Mouse (Mus musculus) lung, postnatal 0 days (tissue): ENCODE data around the gene Myh14. TPM values are rescaled to one million over a fixed set of nuclear protein-coding genes. Genes with fewer than 3 reads are reported as not detected.
A peak's percentile ranks its signal among the peaks of the same experiment; 100 is the strongest.

Experiments
- ATAC-seq: fragments of 200-750 bp; cut with Nextera tagmentation; 2 replicates; pipeline ENCODE4 v1.8.0; 2017; ENCODE audit warnings: moderate library complexity
- DNase-seq: peaks from one replicate; pipeline ENCODE4 v3.0.0-alpha.2; 2016; ENCODE audit warnings: low spot score
- H3K27ac ChIP-seq: fragments of 300-500 bp; sonication (generic); 2 replicates; pipeline ENCODE4 v1.5.1; 2014; ENCODE audit warnings: antibody characterized with exemption, mild to moderate bottlenecking, low read length, mixed read lengths
- H3K27me3 ChIP-seq: fragments of 300-500 bp; sonication (generic); replicated peaks from 2 replicates; pipeline ENCODE4 v1.6.1; 2014; ENCODE audit warnings: low read length, mixed read lengths; ENCODE audit not compliant: insufficient read depth
- H3K36me3 ChIP-seq: fragments of 300-500 bp; sonication (generic); 2 replicates; pipeline ENCODE4 v1.6.1; 2014; ENCODE audit warnings: low read length, mixed read lengths; ENCODE audit not compliant: insufficient read depth
- H3K4me1 ChIP-seq: fragments of 300-500 bp; sonication (generic); 2 replicates; pipeline ENCODE4 v1.6.1; 2014; ENCODE audit warnings: antibody characterized with exemption, low read depth, low read length, mixed read lengths; ENCODE audit not compliant: insufficient read depth
- H3K4me2 ChIP-seq: fragments of 300-500 bp; sonication (generic); replicated peaks from 2 replicates; pipeline ENCODE4 v1.6.1; 2014; ENCODE audit warnings: low read depth, mild to moderate bottlenecking, low read length, moderate library complexity, mixed read lengths
- H3K4me3 ChIP-seq: fragments of 300-500 bp; sonication (generic); 2 replicates; pipeline ENCODE4 v1.5.1; 2014; ENCODE audit warnings: low read depth, low read length
- H3K9ac ChIP-seq: fragments of 300-500 bp; sonication (generic); replicated peaks from 2 replicates; pipeline ENCODE4 v1.6.1; 2014; ENCODE audit warnings: low read depth, mild to moderate bottlenecking
- H3K9me3 ChIP-seq: fragments of 300-500 bp; sonication (generic); 2 replicates; pipeline ENCODE4 v1.6.1; 2016; ENCODE audit warnings: low read length, mixed read lengths
- CTCF ChIP-seq: IDR thresholded peaks from 2 replicates; pipeline ENCODE4 v1.5.1; 2016; ENCODE audit warnings: antibody characterized with exemption, mild to moderate bottlenecking
- EP300 ChIP-seq: IDR thresholded peaks from 2 replicates; pipeline ENCODE4 v1.6.1; 2016; ENCODE audit warnings: antibody characterized with exemption, mild to moderate bottlenecking, control low read depth
- WGBS: fragments of 180-500 bp; shearing (Covaris S2); extraction: QIAGEN DNeasy Blood & Tissue Kit; methylation state at CpG from one replicate; pipeline ENCODE4 v1.1.7; 2014; 5-methylcytosine and 5-hydroxymethylcytosine counted together
- polyA plus RNA-seq: library from polyadenylated mRNA; unstranded; fragments of >200 nt; fragmentation: Nextera tagmentation; extraction: Ambion mirVana; gene quantifications from 2 replicates; pipeline ENCODE4 v1.2.1, GENCODE M21; 2015

The Myh14 gene
- polyA plus RNA-seq, 1 experiment from 2014 or later: 215 TPM

- ATAC-seq (peak; percentile 36; the same call in 1 of the 2 replicates), DNase-seq (peak; percentile 88)
Measured at GRCm38 (mm10) chr7:44560435-44561400, 109.9 kb downstream of the Myh14 start.

DNA sequence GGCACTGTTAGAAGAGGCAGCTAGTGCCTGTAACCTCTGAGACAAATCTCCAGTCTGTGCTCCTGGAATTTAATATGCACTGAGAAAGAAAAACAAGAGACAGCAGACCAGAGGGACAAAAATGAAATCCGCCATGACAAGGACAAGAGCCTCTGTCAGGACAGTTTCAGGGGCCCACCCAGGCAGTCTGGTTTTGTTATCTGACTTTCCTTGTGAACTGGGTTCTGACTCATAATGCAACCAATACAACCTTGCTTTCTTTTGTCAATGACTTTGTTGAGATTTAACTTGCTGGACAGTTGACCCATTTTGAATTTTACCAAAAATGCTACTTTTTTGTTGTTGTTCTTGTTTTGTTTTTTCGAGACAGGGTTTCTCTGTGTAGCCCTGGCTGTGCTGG lies 113.0 kb downstream of the Myh14 start:
- no peak overlapping the region for H3K9ac ChIP-seq
- H3K4me1 ChIP-seq: peaks cover 6% of the 10 kb centered on the region; the same call in 1 of the 2 replicates
- H3K9me3 ChIP-seq: no peaks in the 10 kb centered on the region
- TF ChIP-seq EP300: no peak
- TF ChIP-seq CTCF: no peak
- H3K36me3 ChIP-seq: no peaks in the 10 kb centered on the region
- no peak overlapping the region for H3K4me2 ChIP-seq
- no peaks in the 10 kb centered on the region for H3K27me3 ChIP-seq
- DNase-seq: no peak
- no peak overlapping the region for H3K4me3 ChIP-seq
- no peak for ATAC-seq
- H3K27ac ChIP-seq: no peak overlapping the region
- WGBS: 59% methylated on average over 2 of the region's 2 CpGs

More at GRCm38 (mm10) chr7:44560435-44561400, 109.9 kb downstream of the Myh14 start:
- 53% methylated on average over 18 of the region's 18 CpGs for WGBS
- Histone ChIP-seq H3K27ac (no peak overlapping the region), H3K27me3 (no peaks in the 10 kb centered on the region), H3K9me3 (no peaks in the 10 kb centered on the region), H3K9ac (no peak overlapping the region), H3K36me3 (no peaks in the 10 kb centered on the region), H3K4me1 (no peaks in the 10 kb centered on the region), H3K4me3 (no peak overlapping the region), H3K4me2 (no peak overlapping the region)
- TF ChIP-seq EP300 (0 out of 2 replicates have a peak, but pooled peaks have one; percentile 13), CTCF (peak; percentile 89)

Other genes with a start within 250 kb of the Myh14 start
- gene Lrrc4b, start 241.8 kb downstream of the Myh14 start, polyA plus RNA-seq: 0.51 and 0.76 TPM in 2 replicates
- not detected in 2 replicates for gene Aspdh, start 205.5 kb downstream of the Myh14 start, polyA plus RNA-seq
- 93.7 and 110 TPM in 2 replicates for gene Josd2, start 202.9 kb downstream of the Myh14 start, polyA plus RNA-seq
- gene Emc10, start 174.3 kb downstream of the Myh14 start, polyA plus RNA-seq: 59.3 and 69.2 TPM in 2 replicates
- 11.4 and 12.0 TPM in 2 replicates for gene Fam71e1, start 174.3 kb downstream of the Myh14 start, polyA plus RNA-seq
- 0.37 and 0.46 TPM in 2 replicates for gene Mybpc2, start 146.2 kb downstream of the Myh14 start, polyA plus RNA-seq
- gene Spib, start 138.8 kb downstream of the Myh14 start, polyA plus RNA-seq: 0.72 and 1.2 TPM in 2 replicates
- 13.5 and 17.5 TPM in 2 replicates for gene Pold1, start 122.0 kb downstream of the Myh14 start, polyA plus RNA-seq
- gene Nr1h2, start 116.9 kb downstream of the Myh14 start, polyA plus RNA-seq: 74.8 and 84.3 TPM in 2 replicates
- 824 and 832 TPM in 2 replicates for gene Napsa, start 98.5 kb downstream of the Myh14 start, polyA plus RNA-seq
- gene Kcnc3, start 80.2 kb downstream of the Myh14 start, polyA plus RNA-seq: 3.8 TPM in 2 replicates
- not detected in 2 replicates for gene Izumo2, start 37.9 kb upstream of the Myh14 start, polyA plus RNA-seq
- gene Vrk3, start 77.6 kb upstream of the Myh14 start, polyA plus RNA-seq: 45.1 and 48.3 TPM in 2 replicates
- gene Zfp473, start 80.2 kb upstream of the Myh14 start, polyA plus RNA-seq: 0.31 and 0.38 TPM in 2 replicates
- 22.7 and 23.8 TPM in 2 replicates for gene Nup62, start 145.2 kb upstream of the Myh14 start, polyA plus RNA-seq
- 1.9 and 2.3 TPM in 2 replicates for gene Il4i1, start 145.5 kb upstream of the Myh14 start, polyA plus RNA-seq
- 6.0 and 6.1 TPM in 2 replicates for gene Atf5, start 145.8 kb upstream of the Myh14 start, polyA plus RNA-seq
- 84.0 and 89.4 TPM in 2 replicates for gene Akt1s1, start 178.1 kb upstream of the Myh14 start, polyA plus RNA-seq
- gene Tbc1d17, start 178.2 kb upstream of the Myh14 start, polyA plus RNA-seq: 73.2 and 84.0 TPM in 2 replicates
- 39.7 and 41.3 TPM in 2 replicates for gene Pnkp, start 186.3 kb upstream of the Myh14 start, polyA plus RNA-seq
- 276 and 288 TPM in 2 replicates for gene Ptov1, start 198.9 kb upstream of the Myh14 start, polyA plus RNA-seq
- gene Med25, start 221.9 kb upstream of the Myh14 start, polyA plus RNA-seq: 54.2 and 62.5 TPM in 2 replicates
- 15.1 and 18.3 TPM in 2 replicates for gene Fuz, start 225.2 kb upstream of the Myh14 start, polyA plus RNA-seq